In the genomic region with DNA sequence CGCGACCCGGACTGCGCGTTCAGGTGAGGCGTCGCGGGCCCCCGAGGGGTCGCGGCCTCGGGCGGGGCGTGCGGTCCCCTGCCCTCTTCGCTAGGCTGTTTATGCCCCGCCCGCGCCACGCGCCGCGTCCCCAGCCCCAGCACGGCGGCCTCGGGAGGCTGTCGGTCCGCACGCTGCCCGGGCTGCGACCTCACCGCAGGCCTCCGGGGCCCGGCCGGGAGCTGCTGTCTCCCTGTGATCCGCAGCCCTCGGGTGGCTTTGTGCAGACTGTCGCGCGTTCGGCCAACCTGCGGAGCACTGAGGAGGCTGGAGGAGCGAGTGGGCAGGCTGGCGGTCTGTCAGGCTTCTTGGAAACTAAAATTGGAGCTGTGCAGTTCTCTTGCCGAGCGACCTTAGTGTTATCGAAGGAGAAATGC, we compare ENCODE assay signal across 8 mouse cellular contexts. TPM values are rescaled to one million over a fixed set of nuclear protein-coding genes. Genes with fewer than 3 reads are reported as not detected.
DNase-seq lines count a peak whose midpoint lies in the region; ATAC-seq and TF ChIP-seq lines count a peak whose summit lies in the region.

No protein-coding gene starts in this region.

- no peaks in the 10 kb centered on the region for H3K27me3 ChIP-seq in forebrain, embryonic 16.5 days (replicated peaks; ENCODE audit: control insufficient read depth, insufficient read depth, low read length)
- H3K27me3 ChIP-seq in hindbrain, embryonic 12.5 days = no peaks in the 10 kb centered on the region
- no peaks in the 10 kb centered on the region for H3K27me3 ChIP-seq in limb, embryonic 10.5 days (ENCODE audit: low read depth, poor library complexity, severe bottlenecking)
- H3K27me3 ChIP-seq in spleen, adult 2 months (ENCODE audit: control insufficient read depth, insufficient read depth, low read length) = no peaks in the 10 kb centered on the region

- H3K36me3 ChIP-seq in forebrain, embryonic 16.5 days (ENCODE audit: control insufficient read depth, insufficient read depth) = no peaks in the 10 kb centered on the region
- no peaks in the 10 kb centered on the region for H3K36me3 ChIP-seq in hindbrain, embryonic 12.5 days
- no peaks in the 10 kb centered on the region for H3K36me3 ChIP-seq in limb, embryonic 10.5 days
- H3K36me3 ChIP-seq in spleen, adult 2 months (ENCODE audit: control insufficient read depth, insufficient read depth, low read length) = peaks cover 1% of the 10 kb centered on the region; the same call in 1 of the 2 replicates

- H3K4me3 ChIP-seq in forebrain, embryonic 16.5 days (replicated peaks; ENCODE audit: low read length) = peak overlapping the region; percentile 83
- H3K4me3 ChIP-seq in hindbrain, embryonic 12.5 days = peak overlapping the region; percentile 62
- H3K4me3 ChIP-seq in limb, embryonic 10.5 days = peak overlapping the region; percentile 92
- H3K4me3 ChIP-seq in spleen, adult 2 months (ENCODE audit: extremely low read depth, insufficient read depth, insufficient read length) = peak overlapping the region; percentile 91

- no peak for TF ChIP-seq POLR2A in spleen, adult 2 months (IDR thresholded peaks at IDR 0.05; ENCODE audit: low read depth, low read length)

- H3K9me3 ChIP-seq in forebrain, embryonic 16.5 days (ENCODE audit: control insufficient read depth, low read length) = no peaks in the 10 kb centered on the region
- H3K9me3 ChIP-seq in hindbrain, embryonic 12.5 days (replicated peaks) = no peaks in the 10 kb centered on the region
- H3K9me3 ChIP-seq in limb, embryonic 10.5 days (replicated peaks) = no peaks in the 10 kb centered on the region

- peak; percentile 72 for ATAC-seq in forebrain, embryonic 16.5 days
- ATAC-seq in hindbrain, embryonic 12.5 days (ENCODE audit: low FRiP score) = peak; percentile 85

- TF ChIP-seq CTCF in spleen, adult 2 months (IDR thresholded peaks at IDR 0.05; ENCODE audit: extremely low read depth, insufficient read depth, insufficient read length, insufficient replicate concordance) = no peak

- under 1% methylated on average over 47 of the region's 47 CpGs for WGBS in forebrain, embryonic 16.5 days
- under 1% methylated on average over 29 of the region's 47 CpGs for WGBS in hindbrain, embryonic 12.5 days
- WGBS in limb, embryonic 10.5 days = under 1% methylated on average over 47 of the region's 47 CpGs
- WGBS in spleen, adult 2 months = under 1% methylated on average over 47 of the region's 47 CpGs

- peak overlapping the region; percentile 78 for H3K27ac ChIP-seq in forebrain, embryonic 16.5 days (ENCODE audit: low read length)
- H3K27ac ChIP-seq in hindbrain, embryonic 12.5 days = peak overlapping the region; percentile 83
- peak overlapping the region; percentile 96 for H3K27ac ChIP-seq in limb, embryonic 10.5 days
- H3K27ac ChIP-seq in spleen, adult 2 months (ENCODE audit: insufficient read depth, low read length) = peak overlapping the region; percentile 95

- DNase-seq in right cerebral cortex, adult 18-20 months = peak; percentile 61
- no peak for DNase-seq in right cerebral cortex, postnatal 25 days
- DNase-seq in c-Kit-positive CD71-positive TER-119-negative erythroid progenitor cells, embryonic 14.5 days (ENCODE audit: low read depth) = peak; percentile 15
- peak; percentile 79 for DNase-seq in limb, embryonic 10.5 days (ENCODE audit: low spot score)
- peak; percentile 58 for DNase-seq in mesoderm, embryonic 11.5 days (ENCODE audit: low read depth, low spot score)
- peak; percentile 14 to 53 for DNase-seq in spleen, adult 2 months (ENCODE audit: low read depth in 1 of 2, low spot score in 2 of 2)

- H3K4me1 ChIP-seq in forebrain, embryonic 16.5 days (replicated peaks; ENCODE audit: control insufficient read depth, insufficient read depth, low read length) = peaks cover 17% of the 10 kb centered on the region
- H3K4me1 ChIP-seq in hindbrain, embryonic 12.5 days = peaks cover 15% of the 10 kb centered on the region
- H3K4me1 ChIP-seq in limb, embryonic 10.5 days = peaks cover 11% of the 10 kb centered on the region
- peaks cover 7% of the 10 kb centered on the region for H3K4me1 ChIP-seq in spleen, adult 2 months (ENCODE audit: control insufficient read depth, insufficient read depth, insufficient read length)

- H3K9ac ChIP-seq in forebrain, embryonic 16.5 days (replicated peaks; ENCODE audit: low read depth, low read length) = peak overlapping the region; percentile 88
- H3K9ac ChIP-seq in hindbrain, embryonic 12.5 days = peak overlapping the region; percentile 89

- H3K4me2 ChIP-seq in forebrain, embryonic 16.5 days (ENCODE audit: low read length) = peak overlapping the region; percentile 78
- H3K4me2 ChIP-seq in hindbrain, embryonic 12.5 days (replicated peaks) = peak overlapping the region; percentile 70

RNA-seq across cellular contexts. Expression of a gene that starts 0.4 kb away (rescaled TPM):
- 12.9 and 13.6 TPM in 2 replicates for polyA plus RNA-seq in forebrain, embryonic 16.5 days (2015; fragmentation: Nextera tagmentation; extraction: Ambion mirVana)
- 12.1 and 13.2 TPM in 2 replicates for polyA plus RNA-seq in hindbrain, embryonic 12.5 days (2016; fragmentation: Nextera tagmentation; extraction: Ambion mirVana)
- polyA plus RNA-seq in limb, embryonic 10.5 days (2016; fragmentation: Nextera tagmentation; extraction: Ambion mirVana) = 7.6 and 9.9 TPM in 2 replicates
- 1.1 and 1.2 TPM in 2 replicates for polyA plus RNA-seq in spleen, adult 2 months (2012; rRNA removed)
